27 mouse cellular contexts compared by ENCODE assay signal in genomic region chr11:118574418-118574817, GRCm38 (mm10).
DNase-seq lines count a peak whose midpoint lies in the region; ATAC-seq and TF ChIP-seq lines count a peak whose summit lies in the region.
"Had no signal": no experiment of that assay in that cellular context is flagged by ENCODE, and none has a peak within 500 bp of the region (broad histone marks: within the 10 kb centered on the region; RNA-seq: fewer than 3 reads in every experiment).

No protein-coding gene starts in this region.

- ATAC-seq in midbrain, postnatal 0 days (ENCODE audit: low FRiP score) = no peak
- ATAC-seq in midbrain, embryonic 11.5 days (ENCODE audit: low FRiP score) = no peak
- ATAC-seq in megakaryocyte, adult 5-6 weeks (ENCODE audit: poor library complexity, severe bottlenecking) = peak; percentile 63
- no peak for ATAC-seq in stomach, postnatal 0 days (ENCODE audit: low FRiP score, low TSS enrichment)
- ATAC-seq: CD4-positive, CD25-positive, alpha-beta regulatory T cell, adult 4 months had no signal

- no peaks in the 10 kb centered on the region for H3K36me3 ChIP-seq in midbrain, postnatal 0 days (ENCODE audit: insufficient read depth, low read length)
- no peaks in the 10 kb centered on the region for H3K36me3 ChIP-seq in midbrain, embryonic 11.5 days (ENCODE audit: control insufficient read depth, insufficient read depth, low read length)
- H3K36me3 ChIP-seq in stomach, postnatal 0 days (ENCODE audit: control insufficient read depth, insufficient read depth, low read length) = no peaks in the 10 kb centered on the region
- H3K36me3 ChIP-seq: embryonic facial prominence, embryonic 10.5 days; embryonic facial prominence, embryonic 13.5 days; forebrain, embryonic 12.5 days; heart, embryonic 12.5 days; heart, embryonic 15.5 days had no signal

- no peak overlapping the region for H3K27ac ChIP-seq in layer of hippocampus, adult 2 months
- H3K27ac ChIP-seq in midbrain, postnatal 0 days (ENCODE audit: low read depth, low read length) = no peak overlapping the region
- no peak overlapping the region for H3K27ac ChIP-seq in midbrain, embryonic 11.5 days (ENCODE audit: low read depth, low read length)
- H3K27ac ChIP-seq in stomach, postnatal 0 days (replicated peaks) = no peak overlapping the region
- H3K27ac ChIP-seq: embryonic facial prominence, embryonic 10.5 days; embryonic facial prominence, embryonic 13.5 days; forebrain, embryonic 12.5 days; gastrocnemius, adult 2 months; heart, embryonic 15.5 days; hindbrain, embryonic 14.5 days had no signal

- H3K4me2 ChIP-seq in midbrain, postnatal 0 days (ENCODE audit: low read depth, low read length, poor library complexity, severe bottlenecking) = no peak overlapping the region
- H3K4me2 ChIP-seq in midbrain, embryonic 11.5 days = no peak overlapping the region
- H3K4me2 ChIP-seq in stomach, postnatal 0 days (replicated peaks; ENCODE audit: low read depth) = no peak overlapping the region
- H3K4me2 ChIP-seq: embryonic facial prominence, embryonic 13.5 days; forebrain, embryonic 12.5 days; heart, embryonic 12.5 days; heart, embryonic 15.5 days; hindbrain, embryonic 14.5 days had no signal

- no peak overlapping the region for H3K4me3 ChIP-seq in layer of hippocampus, adult 2 months
- H3K4me3 ChIP-seq in midbrain, postnatal 0 days (ENCODE audit: low read depth, low read length) = no peak overlapping the region
- no peak overlapping the region for H3K4me3 ChIP-seq in midbrain, embryonic 11.5 days (ENCODE audit: low read depth, low read length)
- H3K4me3 ChIP-seq in stomach, postnatal 0 days (ENCODE audit: low read depth, low read length) = no peak overlapping the region
- H3K4me3 ChIP-seq: embryonic facial prominence, embryonic 10.5 days; embryonic facial prominence, embryonic 13.5 days; erythroblast, embryonic 14.5 days; forebrain, embryonic 12.5 days; gastrocnemius, adult 2 months; heart, embryonic 12.5 days; heart, embryonic 15.5 days had no signal

- H3K9ac ChIP-seq in midbrain, postnatal 0 days (replicated peaks; ENCODE audit: low read length, poor library complexity, severe bottlenecking) = no peak overlapping the region
- no peak overlapping the region for H3K9ac ChIP-seq in midbrain, embryonic 11.5 days (ENCODE audit: low read length)
- H3K9ac ChIP-seq in stomach, postnatal 0 days (ENCODE audit: low read length) = no peak overlapping the region
- H3K9ac ChIP-seq: embryonic facial prominence, embryonic 13.5 days; forebrain, embryonic 12.5 days; heart, embryonic 12.5 days; heart, embryonic 15.5 days; hindbrain, embryonic 14.5 days had no signal

- no peaks in the 10 kb centered on the region for H3K9me3 ChIP-seq in midbrain, postnatal 0 days (ENCODE audit: low read length)
- no peaks in the 10 kb centered on the region for H3K9me3 ChIP-seq in midbrain, embryonic 11.5 days (ENCODE audit: control insufficient read depth, low read length)
- no peaks in the 10 kb centered on the region for H3K9me3 ChIP-seq in stomach, postnatal 0 days (ENCODE audit: control insufficient read depth, low read length)
- H3K9me3 ChIP-seq: embryonic facial prominence, embryonic 10.5 days; embryonic facial prominence, embryonic 13.5 days; forebrain, embryonic 12.5 days; heart, embryonic 12.5 days; heart, embryonic 15.5 days had no signal

- H3K4me1 ChIP-seq in midbrain, postnatal 0 days (ENCODE audit: insufficient read depth, low read length) = peaks cover 18% of the 10 kb centered on the region; the same call in 1 of the 2 replicates
- H3K4me1 ChIP-seq in midbrain, embryonic 11.5 days (ENCODE audit: control insufficient read depth, insufficient read depth, low read length) = peaks cover 5% of the 10 kb centered on the region; the same call in 1 of the 2 replicates
- no peaks in the 10 kb centered on the region for H3K4me1 ChIP-seq in stomach, postnatal 0 days (replicated peaks; ENCODE audit: control insufficient read depth, insufficient read depth)
- H3K4me1 ChIP-seq: heart, embryonic 15.5 days had no signal

- H3K27me3 ChIP-seq in midbrain, postnatal 0 days (ENCODE audit: insufficient read depth, low read length) = no peaks in the 10 kb centered on the region; the same call in 1 of the 2 replicates
- H3K27me3 ChIP-seq in midbrain, embryonic 11.5 days (ENCODE audit: control insufficient read depth, insufficient read depth, low read length) = peaks cover 25% of the 10 kb centered on the region
- H3K27me3 ChIP-seq in stomach, postnatal 0 days (ENCODE audit: control insufficient read depth, insufficient read depth, low read length) = peaks cover 16% of the 10 kb centered on the region

- peak; percentile 29; the same call in 1 of the 2 replicates for TF ChIP-seq CTCF in layer of hippocampus, adult 2 months (conservative IDR thresholded peaks at IDR 0.05)
- peak; percentile 28; the same call in 1 of the 2 replicates for TF ChIP-seq CTCF in midbrain, postnatal 0 days (IDR thresholded peaks at IDR 0.05)
- peak; percentile 5; the same call in 1 of the 2 replicates for TF ChIP-seq CTCF in stomach, postnatal 0 days (IDR thresholded peaks at IDR 0.05; ENCODE audit: low read depth)

- TF ChIP-seq EP300 in stomach, postnatal 0 days (optimal IDR thresholded peaks at IDR 0.05) = no peak

- 84% methylated on average over 5 of the region's 5 CpGs for WGBS in midbrain, postnatal 0 days
- 82% methylated on average over 5 of the region's 5 CpGs for WGBS in midbrain, embryonic 11.5 days
- WGBS in stomach, postnatal 0 days = 74% methylated on average over 5 of the region's 5 CpGs

- DNase-seq in layer of hippocampus, adult 2 months (ENCODE audit: low spot score in 2 of 2) = no peak
- DNase-seq in layer of hippocampus, adult 9-11 months = no peak
- no peak for DNase-seq in midbrain, postnatal 0 days (ENCODE audit: low spot score)
- DNase-seq in midbrain, embryonic 11.5 days (ENCODE audit: low spot score, missing footprints) = no peak
- no peak for DNase-seq in stomach, postnatal 0 days (ENCODE audit: low spot score)
- no peak for DNase-seq in spleen, postnatal 14 days (ENCODE audit: low spot score in 2 of 2)
- DNase-seq: adrenal gland, adult 2 months; adrenal gland, postnatal 14 days; cerebellum, adult 11-12 months; cerebellum, adult 8-10 months; cerebellum, postnatal 10 days; cerebellum, postnatal 36 days; embryo, embryonic 11 days; gastrocnemius, adult 2 months; gastrocnemius, postnatal 14 days; heart, adult 18-20 months; heart, postnatal 10 days; heart, postnatal 36 days had no signal
